8 mouse cellular contexts compared by ENCODE assay signal in genomic region chr8:69271203-69271554, GRCm38 (mm10). TPM values are rescaled to one million over a fixed set of nuclear protein-coding genes. Genes with fewer than 3 reads are reported as not detected.
A peak's percentile ranks its signal among the peaks of the same experiment; 100 is the strongest.
DNase-seq lines count a peak whose midpoint lies in the region; ATAC-seq and TF ChIP-seq lines count a peak whose summit lies in the region.

No protein-coding gene starts in this region.

- peak overlapping the region; percentile 74 for H3K9ac ChIP-seq in liver, adult 2 months (ENCODE audit: low read depth, low read length)
- peak overlapping the region; percentile 85 for H3K9ac ChIP-seq in embryonic facial prominence, embryonic 13.5 days
- peak overlapping the region; percentile 87 for H3K9ac ChIP-seq in intestine, embryonic 16.5 days (ENCODE audit: low read depth, low read length)
- H3K9ac ChIP-seq in neural tube, embryonic 14.5 days (replicated peaks; ENCODE audit: low read depth, low read length), result peak overlapping the region; percentile 67

- peaks cover 5% of the 10 kb centered on the region; the same call in 1 of the 2 replicates for H3K9me3 ChIP-seq in embryonic facial prominence, embryonic 13.5 days
- no peaks in the 10 kb centered on the region for H3K9me3 ChIP-seq in intestine, embryonic 16.5 days (ENCODE audit: control insufficient read depth, low read length)
- H3K9me3 ChIP-seq in neural tube, embryonic 14.5 days (ENCODE audit: control insufficient read depth, low read length), result peaks cover 7% of the 10 kb centered on the region; the same call in 1 of the 2 replicates

- peak overlapping the region; percentile 62 for H3K4me2 ChIP-seq in embryonic facial prominence, embryonic 13.5 days
- peak overlapping the region; percentile 74 for H3K4me2 ChIP-seq in intestine, embryonic 16.5 days (ENCODE audit: low read depth, low read length)
- peak overlapping the region; percentile 54 for H3K4me2 ChIP-seq in neural tube, embryonic 14.5 days (ENCODE audit: low read depth, low read length)

- TF ChIP-seq CTCF in liver, adult 2 months (IDR thresholded peaks at IDR 0.05; ENCODE audit: low read depth, low read length), result no peak

- H3K27me3 ChIP-seq in liver, adult 2 months (ENCODE audit: control insufficient read depth, insufficient read depth, low read length), result no peaks in the 10 kb centered on the region
- H3K27me3 ChIP-seq in embryonic facial prominence, embryonic 13.5 days, result no peaks in the 10 kb centered on the region
- no peaks in the 10 kb centered on the region for H3K27me3 ChIP-seq in intestine, embryonic 16.5 days (replicated peaks; ENCODE audit: control insufficient read depth, insufficient read depth, low read length)
- no peaks in the 10 kb centered on the region for H3K27me3 ChIP-seq in neural tube, embryonic 14.5 days (ENCODE audit: control insufficient read depth, insufficient read depth, low read length)

- no peak for DNase-seq in liver, adult 2 months (ENCODE audit: extremely low read depth, low read depth, low spot score)
- DNase-seq in liver, result no peak
- DNase-seq in urinary bladder, postnatal 36 days (ENCODE audit: low spot score in 2 of 2), result no peak
- DNase-seq in ovary, postnatal 36 days (ENCODE audit: low spot score), result no peak
- DNase-seq in lung, postnatal 14 days, result no peak

- peak overlapping the region; percentile 83 for H3K4me3 ChIP-seq in liver, adult 2 months (ENCODE audit: insufficient read depth, low read depth, low read length)
- peak overlapping the region; percentile 66 for H3K4me3 ChIP-seq in embryonic facial prominence, embryonic 13.5 days
- peak overlapping the region; percentile 74 for H3K4me3 ChIP-seq in intestine, embryonic 16.5 days (ENCODE audit: low read length)
- H3K4me3 ChIP-seq in neural tube, embryonic 14.5 days (ENCODE audit: low read depth, low read length), result peak overlapping the region; percentile 56

- WGBS in liver, adult 2 months, result 14% methylated on average over 6 of the region's 6 CpGs
- WGBS in embryonic facial prominence, embryonic 13.5 days, result 14% methylated on average over 6 of the region's 6 CpGs
- WGBS in intestine, embryonic 16.5 days, result 12% methylated on average over 6 of the region's 6 CpGs
- 12% methylated on average over 6 of the region's 6 CpGs for WGBS in neural tube, embryonic 14.5 days

- ATAC-seq in embryonic facial prominence, embryonic 13.5 days (ENCODE audit: insufficient number of reproducible peaks, insufficient read depth, low FRiP score, low TSS enrichment, low read depth), result peak; percentile 68
- ATAC-seq in intestine, embryonic 16.5 days, result peak; percentile 81
- peak; percentile 92 for ATAC-seq in neural tube, embryonic 14.5 days (ENCODE audit: low read depth)

- H3K4me1 ChIP-seq in liver, adult 2 months (ENCODE audit: control insufficient read depth, insufficient read depth, low read length), result no peaks in the 10 kb centered on the region
- H3K4me1 ChIP-seq in embryonic facial prominence, embryonic 13.5 days, result peaks cover 7% of the 10 kb centered on the region; the same call in 1 of the 2 replicates
- 0 out of 2 replicates have a peak, but pooled peaks cover 4% of the 10 kb centered on the region for H3K4me1 ChIP-seq in intestine, embryonic 16.5 days (ENCODE audit: control insufficient read depth, insufficient read depth, low read length)
- H3K4me1 ChIP-seq in neural tube, embryonic 14.5 days (ENCODE audit: control insufficient read depth, insufficient read depth, low read length), result peaks cover 6% of the 10 kb centered on the region; the same call in 1 of the 2 replicates

- TF ChIP-seq POLR2A in liver, adult 2 months (IDR thresholded peaks at IDR 0.05; ENCODE audit: extremely low read depth, insufficient read depth, low read length), result no peak

- no peak overlapping the region for H3K27ac ChIP-seq in liver, adult 2 months (replicated peaks; ENCODE audit: insufficient read depth, low read depth, low read length)
- H3K27ac ChIP-seq in embryonic facial prominence, embryonic 13.5 days, result peak overlapping the region; percentile 90
- H3K27ac ChIP-seq in intestine, embryonic 16.5 days (ENCODE audit: low read length), result peak overlapping the region; percentile 76; the same call in 1 of the 2 replicates
- peak overlapping the region; percentile 82 for H3K27ac ChIP-seq in neural tube, embryonic 14.5 days (ENCODE audit: low read depth, low read length)

- H3K36me3 ChIP-seq in liver, adult 2 months (ENCODE audit: control insufficient read depth, insufficient read depth, low read length), result no peaks in the 10 kb centered on the region
- peaks cover 21% of the 10 kb centered on the region for H3K36me3 ChIP-seq in embryonic facial prominence, embryonic 13.5 days
- no peaks in the 10 kb centered on the region for H3K36me3 ChIP-seq in intestine, embryonic 16.5 days (ENCODE audit: control insufficient read depth, insufficient read depth, low read length)
- no peaks in the 10 kb centered on the region; the same call in 1 of the 2 replicates for H3K36me3 ChIP-seq in neural tube, embryonic 14.5 days (ENCODE audit: control insufficient read depth, insufficient read depth, low read length)

- H3K79me2 ChIP-seq in liver, adult 2 months (ENCODE audit: control insufficient read depth, insufficient read depth, low read length), result no peaks in the 10 kb centered on the region

RNA-seq across cellular contexts. Expression of gene D130040H23Rik, which starts 0.3 kb away (rescaled TPM):
- total RNA-seq in liver, adult 2 months (2014; rRNA removed), result 1.7 and 2.0 TPM in 2 replicates
- polyA plus RNA-seq in liver, adult 2 months (2012; rRNA removed), result not detected in 2 replicates
- 6.9 and 8.3 TPM in 2 replicates for polyA plus RNA-seq in embryonic facial prominence, embryonic 13.5 days (2015; fragmentation: Nextera tagmentation; extraction: Ambion mirVana)
- 3.0 and 3.6 TPM in 2 replicates for polyA plus RNA-seq in intestine, embryonic 16.5 days (2015; fragmentation: Nextera tagmentation; extraction: Ambion mirVana)
- 7.7 and 12.2 TPM in 2 replicates for polyA plus RNA-seq in neural tube, embryonic 14.5 days (2014; fragmentation: Nextera tagmentation; extraction: Ambion mirVana)
